Mouse (Mus musculus): ENCODE results near the gene Col28a1. TPM values are rescaled to one million over a fixed set of nuclear protein-coding genes. Genes with fewer than 3 reads are reported as not detected.
A peak's percentile ranks its signal among the peaks of the same experiment; 100 is the strongest.

Gene Col28a1
- polyA plus RNA-seq, 1 experiment from 2014 or later: 0.61 TPM

DNA sequence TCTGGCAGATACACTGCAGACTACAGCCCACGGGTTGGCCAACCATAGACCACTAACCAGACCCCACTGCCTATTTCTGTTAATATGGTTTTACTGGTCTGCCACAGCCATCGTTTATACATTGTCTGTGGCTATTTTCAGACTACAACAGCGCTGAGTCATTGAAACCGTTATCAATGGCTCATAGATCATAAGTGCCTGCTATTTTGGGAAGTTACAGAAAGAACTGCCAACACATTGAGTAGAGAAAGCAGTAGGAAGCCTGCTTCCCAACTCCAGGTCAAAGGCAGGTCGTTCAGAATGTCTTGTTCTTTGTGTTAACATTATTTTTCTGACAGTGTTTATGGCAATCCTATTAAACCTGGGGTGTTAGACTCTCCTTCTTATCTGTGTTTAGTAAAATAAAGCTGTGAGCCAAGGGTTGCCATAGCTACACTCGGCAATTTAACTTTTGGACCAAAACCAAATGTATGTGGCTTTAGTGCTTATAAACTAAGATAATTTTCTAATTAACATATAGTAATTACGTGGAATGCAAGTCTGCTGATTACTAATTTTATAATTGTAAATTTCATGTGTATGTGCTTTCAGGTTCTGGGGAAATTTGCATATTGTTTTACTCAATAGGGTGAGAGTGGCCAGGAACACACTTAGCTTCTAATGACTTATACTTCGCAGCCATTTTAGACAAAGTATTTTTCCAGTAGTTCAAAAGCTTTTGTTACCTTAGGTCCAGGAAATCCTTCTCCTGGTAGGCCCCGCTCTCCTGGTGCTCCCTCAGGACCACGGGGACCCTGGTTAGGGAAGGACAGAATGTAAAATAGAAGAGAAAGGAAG lies 86.3 kb downstream of the Col28a1 start:
- no peak overlapping the region for H3K4me2 ChIP-seq (replicated peaks)
- H3K4me1 ChIP-seq: peaks cover 3% of the 10 kb centered on the region; the same call in 1 of the 2 replicates
- no peak overlapping the region for H3K4me3 ChIP-seq
- peak; percentile 43; the same call in 1 of the 2 replicates for ATAC-seq (replicated peaks)
- no peak overlapping the region for H3K27ac ChIP-seq (replicated peaks)
- H3K9ac ChIP-seq (replicated peaks): no peak overlapping the region
- H3K36me3 ChIP-seq: no peaks in the 10 kb centered on the region
- 56% methylated on average over 10 of the region's 10 CpGs for WGBS
- no peaks in the 10 kb centered on the region for H3K27me3 ChIP-seq
- no peaks in the 10 kb centered on the region for H3K9me3 ChIP-seq

DNA sequence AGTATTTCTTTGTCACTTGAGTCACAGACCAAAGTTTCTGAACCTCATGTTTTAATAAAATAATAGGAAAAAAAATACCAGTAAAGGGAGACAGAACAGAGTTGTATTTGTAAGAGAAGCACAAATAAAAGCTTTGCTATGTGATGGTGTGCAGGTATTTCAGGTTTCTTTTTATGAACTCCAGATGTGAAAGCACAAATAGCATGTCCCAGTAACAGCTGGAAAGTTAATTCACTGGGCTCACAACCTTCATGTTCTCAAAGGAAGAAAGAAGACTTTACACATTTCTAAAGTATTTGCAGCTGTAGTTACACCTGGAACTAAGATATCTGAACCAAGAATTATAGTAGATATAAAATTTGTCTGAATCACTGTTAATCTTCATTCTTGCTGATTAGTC lies 91.2 kb downstream of the Col28a1 start:
- H3K4me2 ChIP-seq (replicated peaks): no peak overlapping the region
- H3K36me3 ChIP-seq: no peaks in the 10 kb centered on the region
- no peaks in the 10 kb centered on the region for H3K9me3 ChIP-seq
- ATAC-seq (replicated peaks): no peak
- no peaks in the 10 kb centered on the region for H3K27me3 ChIP-seq
- no peak overlapping the region for H3K9ac ChIP-seq (replicated peaks)
- H3K4me3 ChIP-seq: no peak overlapping the region
- H3K4me1 ChIP-seq: peaks cover 3% of the 10 kb centered on the region; the same call in 1 of the 2 replicates
- no peak overlapping the region for H3K27ac ChIP-seq (replicated peaks)

DNA sequence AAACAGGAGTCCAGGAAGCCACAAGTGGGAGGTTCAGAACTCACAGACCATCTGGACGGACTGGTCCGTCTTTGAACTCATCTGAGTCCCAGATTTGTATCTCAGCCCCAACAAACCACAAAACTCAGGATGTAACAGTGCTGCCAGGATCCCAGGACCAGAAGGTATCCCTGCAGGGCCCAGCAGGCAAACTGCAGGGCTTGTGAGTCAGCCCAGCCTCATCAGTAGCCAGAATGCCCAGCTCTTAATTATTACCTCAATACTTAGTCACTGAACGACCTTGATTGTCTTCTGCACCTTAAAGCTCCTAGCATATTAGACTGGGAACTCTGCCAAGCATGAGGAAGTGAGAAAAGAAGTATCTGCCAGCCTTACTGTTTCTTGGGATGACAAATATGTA lies 96.6 kb downstream of the Col28a1 start:
- Histone ChIP-seq H3K27me3 (no peaks in the 10 kb centered on the region), H3K9ac (replicated peaks) (no peak overlapping the region), H3K27ac (replicated peaks) (no peak overlapping the region), H3K4me1 (no peaks in the 10 kb centered on the region), H3K4me2 (replicated peaks) (no peak overlapping the region), H3K9me3 (no peaks in the 10 kb centered on the region), H3K36me3 (no peaks in the 10 kb centered on the region), H3K4me3 (no peak overlapping the region)
- WGBS: 66% methylated on average over 3 of the region's 3 CpGs
- ATAC-seq (replicated peaks): no peak

DNA sequence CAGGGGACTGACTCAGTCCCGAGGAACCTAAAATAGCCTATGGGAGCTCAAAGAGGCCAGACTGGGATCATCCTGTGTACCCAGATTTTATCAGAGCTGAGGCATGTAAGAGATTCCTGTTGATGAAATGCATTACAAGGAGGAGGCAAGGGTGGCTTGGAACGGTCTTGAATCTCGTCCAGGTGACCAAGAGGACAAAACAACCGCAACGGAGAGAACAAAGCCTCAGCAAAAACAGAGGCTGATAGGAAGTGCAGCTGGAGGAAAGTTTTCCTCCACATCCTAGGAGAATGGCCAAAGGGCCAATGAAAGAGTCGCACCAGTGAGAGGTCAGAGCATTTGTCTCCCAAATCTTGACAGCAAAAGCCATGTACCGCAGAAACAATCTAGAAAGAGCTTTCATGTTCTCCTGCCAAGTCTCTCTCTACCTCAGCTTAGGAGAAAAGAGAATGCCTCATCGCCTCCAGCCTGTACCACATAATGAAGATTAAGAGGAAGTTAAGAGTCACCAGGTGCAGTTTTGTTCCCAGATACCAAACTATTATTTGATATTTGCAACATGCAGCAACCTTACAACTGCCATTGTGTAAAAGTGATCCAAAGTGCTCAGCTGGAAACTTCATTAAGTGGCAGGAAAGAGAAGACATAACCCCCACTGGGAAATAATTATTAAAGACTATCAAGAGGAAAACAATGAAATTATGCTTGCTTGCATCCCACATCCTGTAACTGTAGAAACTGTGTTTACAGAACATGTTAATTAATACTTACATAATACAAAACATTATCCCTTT lies 98.1 kb downstream of the Col28a1 start:
- no peak for ATAC-seq (replicated peaks)
- Histone ChIP-seq H3K4me1 (no peaks in the 10 kb centered on the region), H3K4me2 (replicated peaks) (no peak overlapping the region), H3K4me3 (no peak overlapping the region), H3K27ac (replicated peaks) (no peak overlapping the region), H3K36me3 (no peaks in the 10 kb centered on the region), H3K9me3 (no peaks in the 10 kb centered on the region), H3K27me3 (no peaks in the 10 kb centered on the region), H3K9ac (replicated peaks) (no peak overlapping the region)
- whole genome bisulfite sequencing: 75% methylated on average over 8 of the region's 8 CpGs

DNA sequence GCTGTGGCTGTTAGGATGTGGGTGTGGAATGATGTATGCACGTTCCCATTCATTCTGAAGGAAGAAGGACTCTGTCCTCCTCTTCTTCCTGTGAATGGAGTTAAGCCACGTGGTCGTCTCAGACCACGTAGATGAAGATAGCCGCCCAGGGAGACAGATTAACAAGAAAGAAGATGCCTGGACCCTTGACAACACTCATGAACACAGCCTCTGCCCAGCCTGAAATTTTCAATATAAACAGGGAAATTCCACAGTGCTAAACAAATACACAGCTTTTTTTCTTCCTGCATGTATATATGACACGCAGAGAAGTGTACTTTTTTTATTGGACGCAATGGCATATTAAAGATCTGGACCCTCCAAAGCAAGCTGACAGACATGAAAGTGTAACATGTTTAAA lies 98.9 kb downstream of the Col28a1 start:
- Histone ChIP-seq H3K9ac (replicated peaks) (no peak overlapping the region), H3K4me1 (no peaks in the 10 kb centered on the region), H3K4me3 (no peak overlapping the region), H3K9me3 (no peaks in the 10 kb centered on the region), H3K4me2 (replicated peaks) (no peak overlapping the region), H3K27me3 (no peaks in the 10 kb centered on the region), H3K27ac (replicated peaks) (no peak overlapping the region), H3K36me3 (no peaks in the 10 kb centered on the region)
- 85% methylated on average over 7 of the region's 7 CpGs for WGBS
- no peak for ATAC-seq (replicated peaks)

DNA sequence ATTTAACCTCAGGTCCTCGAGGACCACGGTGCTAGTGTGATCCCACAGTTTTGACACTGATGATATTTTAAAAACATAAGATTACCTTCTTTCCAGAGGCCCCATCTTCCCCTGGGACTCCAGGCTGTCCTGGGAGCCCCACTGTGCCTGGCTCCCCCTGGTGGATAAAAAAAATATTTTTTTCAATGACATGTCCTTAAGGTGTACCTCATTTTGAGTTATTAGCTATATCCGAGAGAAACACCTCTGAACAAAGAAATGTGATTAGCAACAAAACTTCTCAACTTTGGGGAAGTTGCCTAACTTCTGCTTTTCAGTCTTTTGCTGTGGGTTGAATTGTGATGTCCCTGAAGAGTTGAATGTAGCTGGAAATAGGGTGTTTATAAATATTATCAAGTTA lies 105.6 kb downstream of the Col28a1 start:
- peak; percentile 64; the same call in 1 of the 2 replicates for ATAC-seq (replicated peaks)
- Histone ChIP-seq H3K4me1 (no peaks in the 10 kb centered on the region), H3K9ac (replicated peaks) (no peak overlapping the region), H3K27ac (replicated peaks) (no peak overlapping the region), H3K4me3 (no peak overlapping the region), H3K36me3 (no peaks in the 10 kb centered on the region), H3K27me3 (no peaks in the 10 kb centered on the region), H3K4me2 (replicated peaks) (no peak overlapping the region), H3K9me3 (no peaks in the 10 kb centered on the region)
- WGBS: 54% methylated on average over 3 of the region's 3 CpGs

DNA sequence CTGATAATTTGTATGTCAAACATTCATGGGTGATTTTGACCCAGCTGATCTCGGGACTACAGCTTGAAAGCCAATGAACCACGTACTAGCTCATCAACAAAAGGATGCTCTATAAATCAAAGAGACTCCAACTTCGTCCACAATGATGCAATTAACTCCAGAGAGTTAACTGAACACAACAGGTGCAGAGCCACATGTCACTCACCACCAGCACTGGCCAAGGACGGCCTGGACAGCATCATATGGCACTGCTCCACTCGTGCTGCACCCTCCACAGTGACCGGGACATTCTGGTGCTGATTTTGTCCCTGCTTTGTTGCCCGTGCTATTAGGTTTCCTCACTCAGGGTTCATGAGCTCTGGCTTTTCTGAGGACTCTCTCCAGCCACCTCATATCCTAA lies 107.6 kb downstream of the Col28a1 start:
- no peaks in the 10 kb centered on the region for H3K9me3 ChIP-seq

DNA sequence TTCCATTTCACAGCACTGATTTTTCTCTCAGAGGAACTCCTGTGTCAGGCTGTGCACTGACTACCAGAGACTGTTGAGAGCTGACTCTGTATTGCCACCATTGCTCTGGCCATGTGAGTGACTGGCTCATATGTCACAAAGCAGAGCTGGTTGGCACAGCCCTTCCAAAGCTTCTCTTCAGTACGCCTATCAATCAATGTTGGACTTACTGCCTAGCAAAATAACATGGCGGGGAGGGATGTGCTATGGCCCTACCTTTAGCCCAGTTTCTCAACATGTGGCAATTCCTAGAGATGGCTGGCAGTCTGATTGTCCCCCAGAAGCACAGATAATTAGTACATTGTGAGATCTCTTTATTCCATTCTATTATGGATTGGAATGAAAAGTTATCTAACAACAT lies 109.2 kb downstream of the Col28a1 start:
- Histone ChIP-seq H3K4me3 (no peak overlapping the region), H3K27ac (replicated peaks) (no peak overlapping the region), H3K9me3 (no peaks in the 10 kb centered on the region), H3K36me3 (no peaks in the 10 kb centered on the region), H3K4me2 (replicated peaks) (no peak overlapping the region), H3K27me3 (no peaks in the 10 kb centered on the region), H3K9ac (replicated peaks) (no peak overlapping the region), H3K4me1 (no peaks in the 10 kb centered on the region)
- no peak for ATAC-seq (replicated peaks)
- WGBS: 95% methylated on average over 2 of the region's 2 CpGs

More for the DNA sequence above, 107.6 kb downstream of the Col28a1 start:
- Histone ChIP-seq H3K27ac (replicated peaks) (no peak overlapping the region), H3K4me3 (no peak overlapping the region), H3K4me2 (replicated peaks) (no peak overlapping the region), H3K9ac (replicated peaks) (no peak overlapping the region), H3K36me3 (no peaks in the 10 kb centered on the region), H3K4me1 (no peaks in the 10 kb centered on the region), H3K27me3 (no peaks in the 10 kb centered on the region)
- no peak for ATAC-seq (replicated peaks)
- WGBS: 76% methylated on average over 7 of the region's 7 CpGs

DNA sequence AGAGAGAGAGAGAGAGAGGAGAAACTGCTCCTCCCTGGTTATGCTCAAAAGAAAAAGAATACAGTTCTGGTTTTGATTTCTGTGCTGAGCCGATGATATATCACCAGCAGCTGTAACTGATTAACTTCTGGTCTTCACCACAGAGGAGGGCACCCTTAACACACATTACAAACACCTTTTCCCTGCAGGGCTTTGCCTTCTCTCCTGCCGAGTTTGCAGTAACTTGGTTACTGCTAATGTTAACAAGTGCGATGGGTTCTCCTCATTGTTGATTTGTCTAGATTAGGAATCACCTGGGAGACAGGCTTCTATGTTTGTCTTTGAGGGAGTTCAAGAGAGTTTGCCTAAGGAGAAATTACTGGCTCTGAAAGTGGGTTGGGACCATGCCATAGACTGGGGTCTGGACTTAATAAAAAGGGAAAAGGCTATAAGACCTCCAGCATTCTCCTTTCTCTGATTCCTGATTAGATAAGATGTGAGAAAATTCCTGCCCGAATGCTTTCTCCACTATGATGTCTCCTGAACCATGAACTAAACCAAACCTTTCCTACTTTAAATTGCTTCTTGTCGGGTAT lies 114.8 kb downstream of the Col28a1 start:
- ATAC-seq (replicated peaks): no peak
- Histone ChIP-seq H3K4me3 (no peak overlapping the region), H3K27ac (replicated peaks) (no peak overlapping the region), H3K36me3 (no peaks in the 10 kb centered on the region), H3K4me2 (replicated peaks) (no peak overlapping the region), H3K4me1 (no peaks in the 10 kb centered on the region), H3K27me3 (no peaks in the 10 kb centered on the region), H3K9me3 (no peaks in the 10 kb centered on the region), H3K9ac (replicated peaks) (no peak overlapping the region)
- WGBS: 75% methylated on average over 5 of the region's 5 CpGs

DNA sequence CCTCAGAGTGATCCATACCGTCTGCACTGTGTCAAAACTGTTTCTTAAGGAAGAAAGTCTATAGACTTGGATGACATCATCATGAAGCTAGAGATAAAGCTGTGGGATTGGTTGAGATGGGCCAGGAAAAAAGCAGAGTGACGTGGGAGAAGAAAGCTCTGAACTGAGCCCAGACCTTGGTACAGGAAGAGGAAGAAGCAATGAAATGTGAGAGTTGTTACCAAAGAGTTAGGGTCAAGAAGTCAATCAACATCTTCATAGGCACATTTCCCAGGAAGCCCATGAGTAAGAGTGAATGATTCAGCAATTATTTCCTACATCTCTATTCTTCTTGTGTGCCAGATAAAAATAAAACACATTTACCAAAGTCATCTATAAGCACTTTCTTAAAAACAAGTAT lies 117.5 kb downstream of the Col28a1 start:
- Histone ChIP-seq H3K27ac (replicated peaks) (no peak overlapping the region), H3K36me3 (no peaks in the 10 kb centered on the region), H3K27me3 (no peaks in the 10 kb centered on the region), H3K9ac (replicated peaks) (no peak overlapping the region), H3K9me3 (no peaks in the 10 kb centered on the region), H3K4me3 (no peak overlapping the region), H3K4me2 (replicated peaks) (no peak overlapping the region), H3K4me1 (no peaks in the 10 kb centered on the region)
- 89% methylated on average over 2 of the region's 2 CpGs for WGBS
- ATAC-seq (replicated peaks): no peak

DNA sequence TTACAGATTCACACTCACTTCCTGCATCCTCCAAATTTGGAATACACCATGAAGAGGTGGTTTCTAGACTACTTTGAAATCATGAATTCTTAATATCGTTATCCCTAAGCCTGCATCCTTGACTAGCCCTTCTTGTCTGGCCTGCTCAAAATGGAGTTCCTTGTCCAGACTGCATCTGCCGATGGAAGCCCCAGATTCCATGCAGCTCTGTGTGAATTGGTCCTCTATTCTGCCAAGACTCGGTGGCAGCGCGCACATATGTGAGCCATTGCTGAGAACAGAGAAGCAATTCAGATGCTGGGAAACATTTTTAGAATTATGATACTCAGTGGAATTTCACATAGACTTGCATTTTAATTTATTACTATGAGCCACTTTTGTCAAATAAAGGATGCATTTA lies 123.4 kb downstream of the Col28a1 start:
- no peak overlapping the region for H3K4me3 ChIP-seq
- H3K36me3 ChIP-seq: no peaks in the 10 kb centered on the region
- no peak overlapping the region for H3K4me2 ChIP-seq (replicated peaks)
- H3K9me3 ChIP-seq: no peaks in the 10 kb centered on the region
- no peak overlapping the region for H3K9ac ChIP-seq (replicated peaks)
- no peaks in the 10 kb centered on the region for H3K27me3 ChIP-seq
- no peak overlapping the region for H3K27ac ChIP-seq (replicated peaks)
- no peak for ATAC-seq (replicated peaks)
- H3K4me1 ChIP-seq: no peaks in the 10 kb centered on the region
- WGBS: 84% methylated on average over 5 of the region's 5 CpGs

DNA sequence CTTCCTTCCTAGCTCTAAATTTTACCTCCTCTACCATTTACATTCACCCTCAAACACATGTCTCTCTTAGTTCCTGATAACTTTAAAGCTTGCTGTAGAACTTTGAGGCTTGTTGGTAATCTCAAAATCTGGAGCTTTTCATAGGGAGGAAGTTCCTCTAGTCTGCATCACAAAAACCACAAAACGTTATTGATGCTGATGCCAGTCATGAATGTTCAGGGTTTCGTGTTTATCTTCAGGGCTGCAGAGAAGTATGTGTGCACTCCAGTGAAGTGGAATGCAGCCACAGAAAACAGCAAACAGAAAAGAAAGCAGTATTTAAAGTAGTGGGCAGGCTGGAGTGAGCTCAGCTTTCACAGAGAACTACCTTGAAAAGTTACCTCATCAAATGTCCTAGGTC lies 124.0 kb downstream of the Col28a1 start:
- H3K9ac ChIP-seq (replicated peaks): no peak overlapping the region
- ATAC-seq (replicated peaks): no peak
- no peaks in the 10 kb centered on the region for H3K4me1 ChIP-seq
- no peaks in the 10 kb centered on the region for H3K27me3 ChIP-seq
- WGBS: 68% methylated on average over 2 of the region's 2 CpGs
- no peak overlapping the region for H3K27ac ChIP-seq (replicated peaks)
- no peaks in the 10 kb centered on the region for H3K9me3 ChIP-seq
- no peak overlapping the region for H3K4me2 ChIP-seq (replicated peaks)
- no peak overlapping the region for H3K4me3 ChIP-seq
- H3K36me3 ChIP-seq: no peaks in the 10 kb centered on the region

All from forebrain, embryonic 15.5 days (tissue).